Mouse (Mus musculus) stomach, postnatal 0 days (tissue): ENCODE measurements around the gene Usp40. TPM values are rescaled to one million over a fixed set of nuclear protein-coding genes. Genes with fewer than 3 reads are reported as not detected.

Experiments
- ATAC-seq: fragments of 200-750 bp; cut with Nextera tagmentation; 2 replicates; pipeline ENCODE4 v1.8.0; 2017; ENCODE audit not compliant: low FRiP score, low TSS enrichment
- DNase-seq: peaks from one replicate; pipeline ENCODE4 v3.0.0-alpha.2; 2016; ENCODE audit warnings: low spot score
- H3K27ac ChIP-seq: fragments of 300-500 bp; sonication (generic); replicated peaks from 2 replicates; pipeline ENCODE4 v1.5.1; 2014; ENCODE audit warnings: mild to moderate bottlenecking, control low read depth
- H3K27me3 ChIP-seq: fragments of 300-500 bp; sonication (generic); 2 replicates; pipeline ENCODE4 v1.6.1; 2014; ENCODE audit warnings: low read length; ENCODE audit not compliant: control insufficient read depth, insufficient read depth
- H3K36me3 ChIP-seq: fragments of 300-500 bp; sonication (generic); 2 replicates; pipeline ENCODE4 v1.6.1; 2014; ENCODE audit warnings: low read length, mixed read lengths; ENCODE audit not compliant: control insufficient read depth, insufficient read depth
- H3K4me1 ChIP-seq: fragments of 300-500 bp; sonication (generic); replicated peaks from 2 replicates; pipeline ENCODE4 v1.6.1; 2014; ENCODE audit warnings: antibody characterized with exemption; ENCODE audit not compliant: control insufficient read depth, insufficient read depth
- H3K4me2 ChIP-seq: fragments of 300-500 bp; sonication (generic); replicated peaks from 2 replicates; pipeline ENCODE4 v1.6.1; 2014; ENCODE audit warnings: low read depth, mild to moderate bottlenecking, control low read depth, moderate library complexity
- H3K4me3 ChIP-seq: fragments of 300-500 bp; sonication (generic); 2 replicates; pipeline ENCODE4 v1.5.1; 2014; ENCODE audit warnings: low read depth, low read length, control low read depth
- H3K9ac ChIP-seq: fragments of 300-500 bp; sonication (generic); 2 replicates; pipeline ENCODE4 v1.6.1; 2014; ENCODE audit warnings: mild to moderate bottlenecking, low read length, control low read depth, mixed read lengths
- H3K9me3 ChIP-seq: fragments of 300-500 bp; sonication (generic); 2 replicates; pipeline ENCODE4 v1.6.1; 2016; ENCODE audit warnings: low read length; ENCODE audit not compliant: control insufficient read depth
- CTCF ChIP-seq: IDR thresholded peaks from 2 replicates; pipeline ENCODE4 v1.5.1; 2016; ENCODE audit warnings: antibody characterized with exemption, low read depth, mild to moderate bottlenecking, moderate library complexity
- EP300 ChIP-seq: optimal IDR thresholded peaks from 2 replicates; pipeline ENCODE3; 2016; ENCODE audit warnings: antibody characterized with exemption
- WGBS: fragments of 180-500 bp; shearing (Covaris S2); extraction: QIAGEN DNeasy Blood & Tissue Kit; methylation state at CpG from one replicate; pipeline ENCODE4 v1.1.7; 2014; 5-methylcytosine and 5-hydroxymethylcytosine counted together
- polyA plus RNA-seq: library from polyadenylated mRNA; unstranded; fragments of >200 nt; fragmentation: Nextera tagmentation; extraction: Ambion mirVana; gene quantifications from 2 replicates; pipeline ENCODE4 v1.2.1, GENCODE M21; 2015

The Usp40 gene
- polyA plus RNA-seq, 1 experiment from 2014 or later = 10.4 TPM

GRCm38 (mm10) chr1:87941765-87942164 is 66.6 kb downstream of the Usp40 start:
- WGBS = 88% methylated on average over 1 of the region's 1 CpGs
- DNase-seq = no peak

GRCm38 (mm10) chr1:87936516-87936915 is 71.8 kb downstream of the Usp40 start:
- H3K9me3 ChIP-seq = no peaks in the 10 kb centered on the region
- peaks cover 39% of the 10 kb centered on the region for H3K36me3 ChIP-seq
- 31% methylated on average over 2 of the region's 2 CpGs for WGBS
- no peak overlapping the region for H3K9ac ChIP-seq
- H3K4me2 ChIP-seq = no peak overlapping the region
- no peaks in the 10 kb centered on the region for H3K27me3 ChIP-seq
- ATAC-seq (no peak), DNase-seq (no peak)
- TF ChIP-seq CTCF (peak; percentile 73), EP300 (no peak)
- no peaks in the 10 kb centered on the region for H3K4me1 ChIP-seq
- H3K4me3 ChIP-seq = no peak overlapping the region
- H3K27ac ChIP-seq = no peak overlapping the region

More at GRCm38 (mm10) chr1:87941765-87942164, 66.6 kb downstream of the Usp40 start:
- H3K4me1 ChIP-seq = no peaks in the 10 kb centered on the region
- peaks cover 54% of the 10 kb centered on the region for H3K36me3 ChIP-seq
- H3K9me3 ChIP-seq = no peaks in the 10 kb centered on the region
- TF ChIP-seq EP300 = no peak
- no peak for TF ChIP-seq CTCF
- H3K4me2 ChIP-seq = no peak overlapping the region
- no peak overlapping the region for H3K4me3 ChIP-seq
- no peak overlapping the region for H3K9ac ChIP-seq
- no peak overlapping the region for H3K27ac ChIP-seq
- no peaks in the 10 kb centered on the region for H3K27me3 ChIP-seq
- ATAC-seq = no peak

GRCm38 (mm10) chr1:87936075-87936474 is 72.3 kb downstream of the Usp40 start:
- ATAC-seq (no peak), DNase-seq (no peak)
- no peaks in the 10 kb centered on the region for H3K9me3 ChIP-seq
- no peak overlapping the region for H3K27ac ChIP-seq
- H3K4me1 ChIP-seq = no peaks in the 10 kb centered on the region
- no peaks in the 10 kb centered on the region for H3K27me3 ChIP-seq
- WGBS = 87% methylated on average over 7 of the region's 7 CpGs
- no peak overlapping the region for H3K4me3 ChIP-seq
- no peak for TF ChIP-seq CTCF
- TF ChIP-seq EP300 = no peak
- H3K9ac ChIP-seq = no peak overlapping the region
- no peak overlapping the region for H3K4me2 ChIP-seq
- peaks cover 39% of the 10 kb centered on the region for H3K36me3 ChIP-seq

GRCm38 (mm10) chr1:87935546-87935945 is 72.8 kb downstream of the Usp40 start:
- no peak overlapping the region for H3K4me3 ChIP-seq
- 79% methylated on average over 2 of the region's 2 CpGs for WGBS
- no peak overlapping the region for H3K4me2 ChIP-seq
- no peaks in the 10 kb centered on the region for H3K27me3 ChIP-seq
- no peak overlapping the region for H3K9ac ChIP-seq
- no peak for ATAC-seq
- H3K9me3 ChIP-seq = no peaks in the 10 kb centered on the region
- TF ChIP-seq CTCF (no peak), EP300 (no peak)
- no peaks in the 10 kb centered on the region for H3K4me1 ChIP-seq
- H3K27ac ChIP-seq = no peak overlapping the region
- DNase-seq = no peak
- H3K36me3 ChIP-seq = peaks cover 36% of the 10 kb centered on the region

GRCm38 (mm10) chr1:87935095-87935494 is 73.3 kb downstream of the Usp40 start:
- H3K36me3 ChIP-seq = peaks cover 32% of the 10 kb centered on the region
- DNase-seq (no peak), ATAC-seq (no peak)
- H3K9me3 ChIP-seq = no peaks in the 10 kb centered on the region
- H3K4me3 ChIP-seq = no peak overlapping the region
- H3K4me2 ChIP-seq = no peak overlapping the region
- H3K4me1 ChIP-seq = no peaks in the 10 kb centered on the region
- WGBS = 85% methylated on average over 9 of the region's 9 CpGs
- TF ChIP-seq EP300 = no peak
- no peak for TF ChIP-seq CTCF
- H3K27ac ChIP-seq = no peak overlapping the region
- no peak overlapping the region for H3K9ac ChIP-seq
- no peaks in the 10 kb centered on the region for H3K27me3 ChIP-seq

GRCm38 (mm10) chr1:87933051-87933450 is 75.3 kb downstream of the Usp40 start:
- H3K4me1 ChIP-seq = no peaks in the 10 kb centered on the region
- H3K27ac ChIP-seq = no peak overlapping the region
- no peak for TF ChIP-seq CTCF
- no peak for TF ChIP-seq EP300
- H3K9ac ChIP-seq = no peak overlapping the region
- H3K4me3 ChIP-seq = no peak overlapping the region
- no peaks in the 10 kb centered on the region for H3K27me3 ChIP-seq
- no peak overlapping the region for H3K4me2 ChIP-seq
- 79% methylated on average over 5 of the region's 5 CpGs for WGBS
- ATAC-seq (no peak), DNase-seq (no peak)
- H3K36me3 ChIP-seq = peaks cover 23% of the 10 kb centered on the region
- H3K9me3 ChIP-seq = no peaks in the 10 kb centered on the region
